Comparison of ENCODE assay signal across 24 mouse cellular contexts in genomic region chr1:161005526-161005925, GRCm38 (mm10).
"Had no signal": no experiment of that assay in that cellular context is flagged by ENCODE, and none has a peak within 500 bp of the region (broad histone marks: within the 10 kb centered on the region; RNA-seq: fewer than 3 reads in every experiment).

No protein-coding gene starts in this region.

- DNase-seq: gastrocnemius, postnatal 14 days; gastrocnemius, postnatal 36 days; heart, adult 18-20 months; heart, postnatal 14 days; heart, postnatal 36 days; kidney, adult 11 months; kidney, adult 2 months; kidney, adult 9 months; kidney, postnatal 14 days; kidney, postnatal 4 days had no signal

- H3K9ac ChIP-seq: heart, embryonic 12.5 days; hindbrain, embryonic 13.5 days; hindbrain, embryonic 15.5 days; kidney, embryonic 15.5 days; limb, embryonic 12.5 days; limb, embryonic 15.5 days; liver, embryonic 12.5 days; liver, embryonic 14.5 days had no signal

- H3K4me1 ChIP-seq: heart, embryonic 10.5 days; heart, embryonic 12.5 days; hindbrain, embryonic 13.5 days; hindbrain, embryonic 15.5 days; kidney, embryonic 15.5 days; limb, embryonic 12.5 days; liver, embryonic 12.5 days had no signal

- H3K27me3 ChIP-seq: heart, embryonic 12.5 days; hindbrain, embryonic 13.5 days; hindbrain, embryonic 15.5 days; kidney, embryonic 15.5 days; limb, embryonic 12.5 days; limb, embryonic 15.5 days; liver, embryonic 12.5 days had no signal

- H3K4me2 ChIP-seq: heart, embryonic 12.5 days; hindbrain, embryonic 13.5 days; hindbrain, embryonic 15.5 days; kidney, embryonic 15.5 days; limb, embryonic 12.5 days; limb, embryonic 15.5 days; liver, embryonic 12.5 days had no signal

- H3K4me3 ChIP-seq: heart, embryonic 10.5 days; heart, embryonic 12.5 days; hindbrain, embryonic 13.5 days; hindbrain, embryonic 15.5 days; kidney, embryonic 15.5 days; layer of hippocampus, adult 2 months; left cerebral cortex, adult 2 months; limb, embryonic 12.5 days; limb, embryonic 15.5 days; liver, embryonic 12.5 days had no signal

- H3K27ac ChIP-seq: heart, embryonic 10.5 days; hindbrain, embryonic 13.5 days; hindbrain, embryonic 15.5 days; hindbrain, postnatal 0 days; kidney, embryonic 15.5 days; kidney, postnatal 0 days; layer of hippocampus, adult 2 months; left cerebral cortex, adult 2 months; limb, embryonic 15.5 days; liver, embryonic 12.5 days; liver, embryonic 14.5 days had no signal

- H3K9me3 ChIP-seq: heart, embryonic 10.5 days; heart, embryonic 12.5 days; hindbrain, embryonic 13.5 days; hindbrain, embryonic 15.5 days; kidney, embryonic 15.5 days; limb, embryonic 12.5 days; limb, embryonic 15.5 days; liver, embryonic 12.5 days had no signal

- ATAC-seq: hindbrain, postnatal 0 days; intestine, embryonic 16.5 days; liver, embryonic 12.5 days had no signal
